Mouse (Mus musculus) mouse trophoblast stem cell (cell line): ENCODE data around the gene Ube2g2.

Experiments used
- in situ Hi-C, 2 experiments: fragments of 300-500 bp; cut with MseI, MboI; formaldehyde crosslinking; loops; 2 replicates in 1 of 2; 3 replicates in 1 of 2; pipeline ENCODE4 v1.15.1; 2025

Ube2g2 gene

DNA sequence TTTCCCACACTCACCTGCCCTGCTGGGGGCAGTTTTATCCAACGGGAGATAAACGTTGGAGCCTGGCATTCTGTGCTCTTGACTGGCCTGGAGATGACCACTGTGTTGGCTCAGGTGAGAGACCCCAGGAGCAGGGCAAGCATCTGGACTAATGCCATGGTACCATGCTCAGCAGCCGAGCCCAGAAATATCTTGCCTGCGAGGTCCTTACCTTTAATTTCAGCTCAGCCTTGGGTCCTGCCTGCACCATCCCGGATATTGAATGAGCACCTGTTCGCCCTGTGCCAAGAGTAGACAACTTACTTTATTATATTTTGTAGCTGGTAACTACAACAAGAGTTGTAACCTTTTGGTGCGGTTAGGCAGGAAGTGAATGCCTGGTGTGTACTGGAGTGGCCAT is 15.2 kb upstream of the Ube2g2 start:
- in situ Hi-C loops: no loop called here

DNA sequence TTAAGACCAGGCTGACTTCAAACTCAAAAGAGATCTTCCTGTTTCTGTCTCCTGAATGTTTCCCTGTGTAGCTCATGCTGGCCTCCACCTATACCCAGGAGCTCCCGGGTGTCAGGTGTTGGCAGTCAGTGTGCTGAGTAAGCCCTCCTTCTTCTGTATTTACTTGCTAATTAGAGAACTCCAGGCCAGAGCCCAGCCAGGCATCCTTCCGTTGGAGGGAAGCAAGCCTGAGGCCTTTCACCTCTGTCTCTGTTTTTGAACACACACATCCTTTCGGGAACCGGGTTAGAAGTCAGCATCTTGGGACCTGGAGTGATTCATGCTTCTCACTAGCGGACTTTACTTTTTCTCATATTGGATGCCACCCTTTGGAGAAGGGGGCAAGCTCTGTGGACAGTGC is 14.6 kb upstream of the Ube2g2 start:
- in situ Hi-C loops: no loop called here

DNA sequence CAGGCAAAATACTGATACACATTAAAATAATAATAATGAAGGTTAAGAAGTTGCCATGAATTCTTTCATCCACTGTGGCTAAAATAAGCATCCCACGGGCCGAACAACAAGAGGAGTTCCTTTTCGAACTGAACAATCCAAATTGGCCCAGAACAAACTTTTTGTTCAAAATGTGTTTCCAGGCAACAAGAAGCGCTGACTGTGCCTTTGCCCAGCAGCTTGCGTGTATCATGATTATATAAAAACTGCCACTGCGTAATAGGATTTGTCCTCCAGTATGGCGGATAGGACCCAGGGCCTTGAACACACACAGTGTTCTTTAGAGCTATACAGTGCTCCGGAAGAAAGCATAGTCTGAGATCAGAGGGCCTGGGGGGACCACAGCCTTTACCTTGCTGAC is 13.5 kb upstream of the Ube2g2 start:
- in situ Hi-C loops: no loop called here

DNA sequence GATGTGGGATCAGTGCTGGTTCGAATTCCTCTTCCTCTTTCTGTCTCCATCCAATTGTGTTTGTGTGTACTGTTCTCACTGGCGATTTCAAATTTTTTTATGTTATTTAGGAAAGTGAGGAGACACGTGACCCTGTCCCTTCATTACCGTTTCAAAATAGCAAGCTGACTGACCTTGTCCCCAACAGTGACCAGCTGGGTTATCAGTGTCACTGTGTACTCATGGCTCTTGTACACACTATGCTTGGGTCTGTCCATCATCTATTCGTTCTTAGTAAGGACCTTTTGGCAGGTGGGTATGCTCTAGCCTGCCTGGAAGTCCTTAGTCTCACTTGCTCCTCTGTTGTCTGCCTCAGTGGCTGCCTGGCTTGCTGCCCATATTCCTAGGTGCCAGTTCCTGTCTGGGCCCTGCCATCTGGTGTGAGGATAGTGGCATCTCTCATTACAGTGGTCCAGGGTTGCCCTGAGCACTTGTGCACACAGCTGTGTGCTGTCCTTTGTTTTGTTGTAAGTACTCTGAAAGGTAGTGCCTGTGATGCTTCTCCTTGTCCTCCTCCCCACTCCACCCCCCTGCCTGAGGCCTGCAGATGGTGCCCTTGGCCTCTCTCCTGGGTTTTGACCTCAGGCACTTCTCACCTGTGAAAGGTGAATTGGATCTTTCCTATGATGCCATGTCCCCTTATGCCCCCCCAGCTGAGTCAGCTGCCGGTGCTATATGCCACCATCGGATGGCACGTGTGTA is 11.7 kb upstream of the Ube2g2 start:
- in situ Hi-C loops: no loop called here

DNA sequence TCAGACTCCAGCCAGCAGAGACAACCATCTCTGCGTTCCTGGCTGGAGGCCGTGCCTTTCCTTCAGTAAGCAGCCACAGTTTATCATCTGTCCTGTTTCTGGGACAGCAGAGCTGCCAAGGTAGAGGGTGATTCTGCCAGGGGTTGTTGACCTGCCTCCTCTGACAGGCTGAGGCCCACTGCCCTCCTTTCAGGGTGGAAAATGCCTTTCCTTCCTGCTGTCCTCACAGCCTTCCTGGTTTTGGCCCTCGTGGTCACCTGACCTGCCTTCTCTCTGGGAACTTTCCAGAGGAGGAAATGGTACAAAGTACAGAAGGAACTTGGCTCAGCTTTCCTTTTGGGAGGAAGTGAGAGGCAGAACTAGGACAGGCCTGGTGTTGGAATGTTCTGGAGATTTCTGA is 8.7 kb upstream of the Ube2g2 start:
- in situ Hi-C loops: no loop called here

DNA sequence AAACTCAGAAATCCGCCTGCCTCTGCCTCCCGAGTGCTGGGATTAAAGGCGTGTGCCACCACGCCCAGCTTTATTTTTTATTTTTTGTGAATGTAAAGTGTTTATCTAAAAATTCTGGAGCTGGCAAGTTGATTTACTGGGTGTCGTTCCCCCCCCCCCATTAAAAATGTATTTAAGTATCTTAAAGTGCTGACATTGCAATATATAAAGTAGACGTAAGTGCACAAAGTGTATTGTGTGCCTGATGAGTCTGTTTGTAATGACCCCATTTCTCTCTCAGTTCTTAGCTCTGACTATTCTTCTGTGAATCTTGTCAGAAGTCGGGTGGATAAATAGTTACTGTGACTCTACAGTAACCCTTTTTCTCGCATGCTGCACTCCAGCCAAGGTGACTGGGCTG is 6.4 kb upstream of the Ube2g2 start:
- in situ Hi-C loops: no loop called here

DNA sequence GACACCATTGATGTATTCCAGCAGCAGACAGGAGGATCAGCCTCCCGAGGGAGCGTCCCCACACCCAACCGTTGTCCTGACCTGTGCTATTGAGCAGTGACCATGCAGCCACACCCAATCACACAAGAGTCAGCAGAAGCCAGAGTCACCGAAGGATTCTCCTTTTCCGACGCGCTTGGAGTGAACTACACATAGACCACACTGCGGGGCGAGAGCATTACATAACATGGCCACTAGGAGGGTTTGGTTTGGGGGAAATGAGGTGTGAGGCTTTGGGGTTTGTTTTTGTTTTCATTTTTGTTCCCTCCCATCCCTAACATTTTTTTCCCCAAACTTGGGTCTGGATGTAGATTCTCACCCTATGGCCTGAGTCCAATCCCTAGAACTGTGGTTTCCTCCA is 5.9 kb upstream of the Ube2g2 start:
- in situ Hi-C loops: no loop called here

DNA sequence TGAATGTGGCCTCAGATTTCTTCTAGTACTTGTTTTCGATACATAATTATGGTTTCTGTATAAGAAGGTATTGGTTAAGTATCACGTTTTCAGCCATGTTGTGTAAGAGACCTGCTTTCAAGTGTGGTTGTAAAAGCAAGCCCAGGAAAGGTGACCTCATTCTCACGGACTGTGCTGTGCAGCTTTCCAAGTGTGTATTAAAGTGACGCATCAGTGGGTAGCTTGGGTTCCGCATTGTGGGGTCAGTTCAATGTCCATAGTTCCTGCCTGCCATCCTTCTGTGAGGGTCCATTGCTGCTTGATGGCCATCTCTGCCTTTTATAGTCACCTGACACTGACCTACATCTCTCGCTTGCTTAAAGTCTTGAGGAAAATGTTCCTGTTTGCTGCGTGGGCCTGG is 5.1 kb upstream of the Ube2g2 start:
- in situ Hi-C loops: no loop called here

DNA sequence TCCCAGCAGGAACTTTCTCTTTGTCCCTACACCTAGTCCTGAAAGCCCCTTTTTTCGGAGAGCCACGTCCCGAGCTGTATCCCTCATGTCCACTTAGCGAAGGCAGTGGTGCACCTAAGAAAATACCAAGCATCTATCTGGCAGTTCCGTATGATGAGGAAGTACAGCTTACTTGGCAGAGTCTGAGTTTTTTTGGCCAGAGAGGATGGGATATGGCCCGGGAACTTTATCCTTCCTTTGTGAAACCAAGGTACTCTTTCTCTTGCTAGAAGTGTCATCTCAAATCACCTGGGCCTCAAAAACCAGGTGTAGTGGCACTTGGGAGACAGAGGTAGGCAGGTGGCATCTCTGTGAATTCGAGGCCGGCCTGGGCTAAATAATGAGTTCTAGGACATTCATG is 529 bp upstream of the Ube2g2 start:
- in situ Hi-C loops: no loop called here

DNA sequence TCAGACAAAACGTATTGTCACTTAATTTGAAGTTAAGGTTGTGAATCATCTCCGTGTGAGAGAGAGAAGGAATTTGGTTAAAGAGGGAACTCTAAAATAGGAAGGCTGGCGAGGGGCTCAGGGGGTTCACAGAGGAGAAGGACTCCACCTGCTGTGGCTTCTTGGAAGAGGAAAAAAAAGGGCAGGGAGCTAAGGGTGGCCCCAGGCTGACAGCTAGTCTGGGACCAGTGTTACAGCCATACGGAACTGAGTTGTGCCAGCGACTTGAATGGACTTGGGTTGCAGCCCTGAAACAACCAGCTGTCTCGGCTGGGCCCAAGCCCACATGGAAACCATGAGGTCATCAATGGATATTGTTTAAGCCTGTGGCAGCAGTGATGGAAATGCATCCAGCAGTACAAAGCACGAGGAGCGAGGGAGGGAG is 1.0 kb downstream of the Ube2g2 start:
- in situ Hi-C loops: no loop called here

DNA sequence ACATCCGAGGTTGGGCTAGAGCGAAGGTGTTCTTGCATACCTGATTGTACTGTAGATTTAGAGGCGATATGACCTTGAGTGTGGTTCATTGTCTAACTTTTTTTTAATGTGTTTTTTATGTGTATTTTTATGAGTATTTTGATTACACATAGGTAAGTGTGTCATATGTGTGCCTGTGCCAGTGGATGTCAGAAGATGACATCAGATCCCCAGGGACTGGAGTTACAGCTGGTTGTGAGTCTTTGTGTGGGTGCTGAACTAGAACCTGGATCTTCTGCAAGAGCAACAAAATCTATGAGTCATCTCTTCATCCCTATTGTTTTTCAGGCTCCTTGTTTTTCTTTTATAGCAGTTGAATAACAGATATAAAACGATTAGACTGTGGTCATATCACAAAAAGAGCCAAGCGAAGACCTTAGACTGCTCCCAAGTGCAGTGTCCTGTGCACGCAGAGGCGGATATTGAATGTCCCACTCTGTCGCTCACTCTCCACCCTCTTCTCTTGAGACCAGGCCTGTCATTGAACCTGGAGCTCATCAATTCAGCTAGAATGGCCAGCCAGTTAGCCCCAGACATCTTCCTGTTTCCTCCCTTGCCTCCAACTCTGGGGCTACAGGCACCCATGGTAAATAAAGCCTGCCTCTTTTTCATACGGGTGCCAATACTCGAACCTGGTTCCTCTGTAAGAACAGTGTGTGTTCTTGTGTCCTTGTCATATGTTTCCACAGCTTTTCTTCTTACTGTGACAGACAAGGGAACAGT is 1.7 kb downstream of the Ube2g2 start:
- in situ Hi-C loops: no loop called here

DNA sequence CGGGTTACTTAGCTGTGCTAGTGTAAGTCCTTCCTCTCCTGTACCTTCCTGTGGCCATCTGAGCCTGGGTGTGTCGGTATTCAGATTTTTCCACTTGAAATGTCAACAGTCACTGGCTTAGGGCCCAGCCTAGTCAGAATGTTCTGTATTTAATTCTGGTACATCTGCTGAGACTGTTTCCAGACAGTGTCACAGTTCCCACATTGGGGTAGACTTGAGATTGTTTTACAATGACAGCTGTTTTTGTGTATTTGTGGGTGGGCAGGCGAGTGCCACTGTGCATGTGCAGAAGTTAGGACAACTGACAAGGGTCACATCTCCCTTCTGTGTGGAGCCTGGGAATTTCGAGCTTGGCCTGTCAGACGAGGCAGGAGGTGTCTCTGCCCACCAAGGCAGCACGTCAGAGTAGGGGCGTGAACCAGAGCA is 2.5 kb downstream of the Ube2g2 start:
- in situ Hi-C loops: no loop called here

DNA sequence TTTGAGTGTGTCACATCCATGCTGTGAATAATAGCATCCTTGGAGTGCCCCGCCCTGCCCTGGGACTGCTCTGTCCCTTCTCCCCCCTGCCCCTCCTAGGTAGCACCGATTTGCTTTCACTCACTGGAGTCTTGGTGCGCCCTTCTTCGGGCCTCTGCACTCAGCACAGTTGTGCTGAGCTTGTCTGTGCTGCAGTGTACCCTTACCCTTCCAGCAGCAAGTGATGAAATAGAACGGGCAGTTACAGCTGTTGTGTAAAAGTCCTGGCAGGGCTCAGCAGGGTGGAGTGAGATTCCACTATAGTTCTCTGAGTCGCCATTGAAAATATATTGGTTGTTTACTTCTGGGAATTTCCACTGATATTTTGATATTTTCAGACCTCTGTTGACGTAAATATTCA is 4.0 kb downstream of the Ube2g2 start:
- in situ Hi-C loops: no loop called here

DNA sequence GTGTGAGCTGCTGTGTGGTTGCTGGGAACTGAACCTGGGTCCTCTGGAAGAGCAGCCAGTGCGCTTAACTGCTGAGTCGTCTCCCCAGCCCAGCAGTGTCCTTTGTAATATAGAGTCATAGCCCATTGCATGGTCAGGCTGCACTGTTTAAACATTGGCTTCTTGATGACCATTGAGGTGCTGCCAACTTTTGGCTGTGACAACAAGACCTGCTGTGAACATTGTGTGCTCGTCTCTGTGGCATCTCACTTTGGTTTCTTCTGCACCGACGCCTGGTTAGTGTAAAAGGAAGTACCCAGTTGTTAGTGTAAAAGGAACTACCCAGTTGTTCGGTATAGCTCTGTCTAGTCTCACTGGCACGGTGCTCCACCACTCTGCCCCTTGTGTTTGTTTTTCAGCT is 4.5 kb downstream of the Ube2g2 start:
- in situ Hi-C loops: no loop called here

DNA sequence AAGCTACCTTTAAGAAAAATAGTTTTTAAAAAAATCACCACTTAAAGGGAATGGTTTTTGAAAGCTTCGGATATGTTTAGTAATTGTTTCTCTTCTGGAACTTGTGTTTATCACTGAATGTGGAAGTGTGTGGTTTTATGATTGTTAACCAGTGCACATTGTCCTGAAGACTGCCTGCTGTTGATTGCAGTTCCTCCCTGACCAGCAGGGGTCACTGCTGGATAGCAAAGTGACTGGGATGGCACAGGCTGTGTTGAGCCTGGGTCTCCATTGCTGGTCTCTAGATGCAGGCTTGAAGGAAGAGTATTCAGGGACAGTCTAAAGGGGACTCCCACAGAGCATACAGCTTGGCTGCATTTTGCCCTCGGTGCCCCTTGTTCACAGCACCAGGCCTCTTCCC is 5.4 kb downstream of the Ube2g2 start:
- in situ Hi-C loops: no loop called here

DNA sequence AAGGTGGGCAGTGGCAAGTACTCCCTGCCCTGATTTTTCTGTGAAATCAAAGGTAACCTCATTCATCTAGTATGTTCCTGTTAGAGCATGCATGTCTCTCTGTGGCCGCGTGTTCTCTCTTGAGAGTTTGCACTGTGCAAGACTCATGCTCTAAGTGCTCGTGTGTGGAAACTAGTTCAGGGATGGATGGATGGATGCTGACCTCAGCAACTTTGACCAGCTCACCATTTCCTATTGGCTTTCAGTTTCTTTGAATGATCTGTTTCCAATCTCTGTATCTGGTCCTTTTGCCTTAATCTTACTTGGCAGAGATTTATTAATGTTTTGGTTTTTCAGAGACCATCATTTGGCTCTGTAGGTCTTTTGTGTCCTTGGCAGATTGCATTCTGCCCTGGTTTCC is 7.1 kb downstream of the Ube2g2 start:
- in situ Hi-C loops: no loop called here

DNA sequence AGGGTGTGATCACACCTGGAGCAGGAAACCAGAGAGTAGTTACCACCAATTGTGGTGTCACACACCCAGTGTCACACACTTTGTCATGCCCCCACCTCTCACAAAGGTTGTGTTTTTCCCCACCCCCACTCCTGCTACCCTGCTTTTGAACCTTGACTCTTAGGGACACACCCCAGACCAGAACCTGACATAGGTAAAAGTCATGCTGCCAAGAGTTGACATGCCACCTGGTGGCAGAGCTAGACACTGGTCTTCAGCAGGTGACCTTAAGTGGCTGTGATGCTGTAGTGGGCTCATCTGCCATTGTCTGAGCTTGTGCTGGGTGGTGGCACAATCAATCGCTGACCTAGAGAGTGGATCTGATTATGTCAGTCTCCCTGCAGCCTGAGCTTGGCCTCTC is 7.9 kb downstream of the Ube2g2 start:
- in situ Hi-C loops: no loop called here

DNA sequence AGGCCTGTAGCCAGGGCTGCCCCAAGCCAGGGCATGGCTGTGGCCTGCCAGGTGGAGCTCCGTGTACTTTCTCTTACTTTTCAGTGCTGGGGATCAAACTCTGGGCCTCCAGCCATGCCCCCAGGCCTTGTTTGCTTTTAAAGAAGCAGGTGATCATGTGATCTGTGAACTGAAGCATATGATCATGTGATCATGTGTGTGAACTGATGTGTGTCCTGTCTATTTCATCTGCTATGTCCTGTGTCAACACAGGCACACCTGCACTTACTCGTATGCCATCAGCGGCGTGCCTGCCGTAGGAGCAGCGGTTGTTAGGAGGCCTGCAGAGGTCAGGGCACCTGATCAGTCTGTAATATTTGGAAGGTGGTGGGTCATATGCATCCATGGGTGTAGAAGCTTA is 11.9 kb downstream of the Ube2g2 start:
- in situ Hi-C loops: no loop called here

DNA sequence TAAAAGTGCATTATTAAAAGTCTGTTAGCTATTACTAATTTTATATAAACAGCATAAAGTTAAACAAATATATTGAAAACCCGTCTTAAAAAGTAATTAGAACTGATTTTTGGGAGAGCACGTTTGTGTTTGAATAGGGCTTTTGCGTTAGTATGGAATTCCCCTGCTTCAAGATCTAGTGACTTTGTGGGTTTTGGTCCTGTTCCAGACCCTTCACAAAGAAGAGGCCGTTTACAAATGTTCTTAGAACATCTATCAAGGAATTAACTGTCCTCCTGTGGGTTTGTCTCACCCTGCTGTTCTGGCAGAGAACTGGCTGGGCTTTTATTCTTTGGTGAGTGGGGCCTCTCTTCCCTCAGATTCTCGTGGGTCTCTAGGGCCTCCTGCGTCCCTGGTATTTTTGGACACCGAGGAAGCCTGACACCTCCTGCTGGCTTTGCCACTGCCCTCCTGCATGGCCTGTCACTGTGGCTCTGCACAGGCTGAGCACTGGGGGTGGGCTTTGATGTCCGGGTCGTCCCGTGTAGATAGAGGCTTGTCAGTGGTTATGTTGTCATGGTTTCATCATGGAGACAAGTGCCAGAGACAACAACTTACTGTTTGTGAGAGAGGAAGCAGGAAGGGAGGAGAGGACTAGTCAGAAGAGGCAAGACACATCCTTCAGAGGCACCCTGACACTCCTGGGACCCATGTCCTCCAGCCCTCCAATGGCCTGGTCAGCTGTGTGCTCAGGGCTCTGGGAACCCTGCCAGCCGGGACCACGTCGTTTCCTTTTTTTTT is 12.6 kb downstream of the Ube2g2 start:
- in situ Hi-C loops: no loop called here

DNA sequence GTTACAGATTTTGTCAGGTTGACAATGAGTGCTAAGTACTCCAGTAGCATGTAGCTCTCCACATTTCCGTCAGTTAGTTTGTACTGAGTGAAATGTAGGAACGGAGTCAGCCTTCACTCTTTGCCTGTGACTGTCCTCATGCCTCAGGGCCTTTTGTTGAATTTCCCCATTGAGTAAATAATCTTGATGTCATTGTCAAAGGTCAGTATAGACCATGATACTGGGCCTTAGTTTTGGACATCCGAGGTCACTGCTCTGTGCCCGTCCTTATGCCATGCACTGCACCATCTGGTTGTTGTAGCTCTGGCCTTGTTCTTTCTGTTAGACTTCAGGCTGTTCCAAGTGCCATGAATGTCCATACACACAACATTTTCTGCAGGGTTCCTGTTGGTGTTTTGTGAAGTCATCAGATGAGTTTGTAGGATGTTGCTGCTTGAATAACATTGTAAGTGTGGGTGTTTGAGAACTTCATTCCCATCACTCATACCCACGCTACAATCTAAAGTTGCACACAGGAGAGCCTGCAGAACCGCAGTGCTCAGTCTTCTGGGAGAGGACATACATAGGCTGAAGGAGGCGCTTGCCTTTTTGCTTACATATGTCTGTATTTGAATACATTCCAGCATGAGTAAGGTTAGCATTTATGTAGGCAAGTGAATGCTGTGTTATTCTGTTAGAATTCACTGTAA is 14.3 kb downstream of the Ube2g2 start:
- in situ Hi-C loops: no loop called here

DNA sequence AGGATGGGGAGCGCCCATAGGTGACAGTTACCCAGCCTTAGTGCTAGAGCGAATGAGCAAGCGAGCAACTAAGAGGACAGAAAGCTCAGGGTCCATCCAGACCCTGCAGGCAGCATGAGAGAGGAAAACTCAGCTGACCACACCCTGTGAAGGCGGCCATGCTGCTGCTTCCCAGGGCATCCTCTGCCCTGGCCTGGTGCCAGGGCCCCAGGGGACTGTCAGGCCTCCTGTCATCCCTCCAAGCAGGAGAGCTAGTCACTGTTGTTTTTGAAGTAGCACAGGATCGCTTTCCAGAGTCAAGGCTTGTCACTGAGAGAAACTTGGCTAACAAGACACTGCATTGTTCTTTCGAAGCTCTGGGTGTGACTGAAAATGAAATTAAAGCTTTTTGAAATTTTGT is 16.9 kb downstream of the Ube2g2 start:
- in situ Hi-C loops: no loop called here

DNA sequence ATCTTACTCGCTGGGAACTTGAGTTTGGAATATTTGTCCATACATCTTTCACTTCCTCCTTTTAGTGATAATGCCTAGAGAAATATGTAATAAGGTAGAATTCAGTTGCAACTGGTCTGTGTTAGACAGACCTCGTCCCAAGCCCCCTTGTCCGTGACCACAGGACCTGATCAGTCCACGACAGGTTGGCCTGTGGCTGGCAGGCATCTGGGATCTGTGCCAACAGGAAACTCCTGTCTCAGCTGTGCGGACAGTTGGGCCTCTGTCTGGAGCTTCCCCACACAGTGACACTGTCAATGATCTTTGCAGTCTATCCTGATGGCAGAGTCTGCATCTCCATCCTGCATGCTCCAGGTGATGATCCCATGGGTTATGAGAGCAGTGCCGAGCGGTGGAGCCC is 21.1 kb downstream of the Ube2g2 start:
- in situ Hi-C loops: no loop called here
